17 mouse cellular contexts compared by ENCODE assay signal in the genomic region with DNA sequence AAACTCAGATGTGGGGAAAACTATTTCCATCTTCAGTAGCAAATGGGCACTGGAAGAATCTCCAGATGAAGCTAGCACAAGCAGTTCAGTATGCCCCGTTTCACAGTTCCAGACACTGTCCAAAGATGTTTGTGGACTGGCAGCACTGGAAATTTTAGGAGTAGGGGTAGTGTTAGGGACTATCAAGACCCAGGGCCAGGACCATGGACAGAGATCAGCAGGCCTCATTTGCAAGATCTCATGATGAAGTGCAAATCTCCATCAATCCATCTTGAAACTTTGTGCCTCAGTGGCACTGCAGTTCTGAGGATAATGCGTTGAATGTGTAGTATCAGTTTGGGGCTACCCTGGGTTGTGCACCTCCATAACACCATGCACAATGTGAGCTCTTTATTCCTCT. TPM values are rescaled to one million over a fixed set of nuclear protein-coding genes. Genes with fewer than 3 reads are reported as not detected.
DNase-seq lines count a peak whose midpoint lies in the region; ATAC-seq lines count a peak whose summit lies in the region.
"Had no signal": no experiment of that assay in that cellular context is flagged by ENCODE, and none has a peak within 500 bp of the region (broad histone marks: within the 10 kb centered on the region; RNA-seq: fewer than 3 reads in every experiment).

No protein-coding gene starts in this region.

- no peak for ATAC-seq in hindbrain, embryonic 16.5 days
- ATAC-seq in limb, embryonic 11.5 days (ENCODE audit: insufficient number of reproducible peaks, low FRiP score, low TSS enrichment, low read depth): no peak
- ATAC-seq: inflammation-experienced regulatory T-cells, adult 6 months; lung, postnatal 0 days; midbrain, embryonic 16.5 days had no signal

- 81% methylated on average over 2 of the region's 2 CpGs for WGBS in hindbrain, embryonic 10.5 days
- 90% methylated on average over 2 of the region's 2 CpGs for WGBS in hindbrain, embryonic 16.5 days
- 66% methylated on average over 2 of the region's 2 CpGs for WGBS in limb, embryonic 11.5 days

- peaks cover 23% of the 10 kb centered on the region for H3K27me3 ChIP-seq in hindbrain, embryonic 10.5 days (ENCODE audit: insufficient read depth, poor library complexity, severe bottlenecking)
- H3K27me3 ChIP-seq in hindbrain, embryonic 16.5 days (replicated peaks; ENCODE audit: control insufficient read depth, insufficient read depth, low read length): no peaks in the 10 kb centered on the region; the same call in 1 of the 2 replicates
- H3K27me3 ChIP-seq in limb, embryonic 11.5 days (ENCODE audit: control insufficient read depth, insufficient read depth, low read length): no peaks in the 10 kb centered on the region; the same call in 1 of the 2 replicates
- H3K27me3 ChIP-seq: heart, embryonic 15.5 days had no signal

- no peak overlapping the region for H3K4me2 ChIP-seq in hindbrain, embryonic 16.5 days (ENCODE audit: low read length)
- no peak overlapping the region for H3K4me2 ChIP-seq in limb, embryonic 11.5 days (ENCODE audit: low read depth, severe bottlenecking)
- H3K4me2 ChIP-seq: forebrain, embryonic 12.5 days; heart, embryonic 15.5 days; limb, embryonic 13.5 days; neural tube, embryonic 15.5 days had no signal

- no peak overlapping the region for H3K9ac ChIP-seq in hindbrain, embryonic 16.5 days (ENCODE audit: low read depth, low read length)
- H3K9ac ChIP-seq in limb, embryonic 11.5 days (ENCODE audit: low read length): no peak overlapping the region
- H3K9ac ChIP-seq: forebrain, embryonic 12.5 days; heart, embryonic 15.5 days; limb, embryonic 13.5 days; neural tube, embryonic 15.5 days had no signal

- peak; percentile 2 for DNase-seq in hindbrain, embryonic 10.5 days (ENCODE audit: low spot score)
- peak; percentile 15 for DNase-seq in ovary, postnatal 36 days (ENCODE audit: low spot score)
- no peak for DNase-seq in ovary, adult 18-20 months (ENCODE audit: low spot score)
- DNase-seq in ZHBTc4 (ENCODE audit: low read depth, low spot score): peak; percentile 43
- peak; percentile 55 for DNase-seq in limb, embryonic 11.5 days (ENCODE audit: low spot score)
- DNase-seq in right cerebral cortex, adult 2 months (ENCODE audit: low spot score in 2 of 2): no peak
- DNase-seq in neural tube, embryonic 10.5 days (ENCODE audit: extremely low spot score, low spot score): no peak
- DNase-seq: layer of hippocampus, adult 9-11 months; right cerebral cortex, postnatal 14 days had no signal

- no peak overlapping the region for H3K27ac ChIP-seq in hindbrain, embryonic 10.5 days
- no peak overlapping the region for H3K27ac ChIP-seq in hindbrain, embryonic 16.5 days (ENCODE audit: low read depth, low read length)
- H3K27ac ChIP-seq in limb, embryonic 11.5 days (replicated peaks; ENCODE audit: low read depth, low read length): no peak overlapping the region
- H3K27ac ChIP-seq: forebrain, embryonic 12.5 days; heart, embryonic 15.5 days; limb, embryonic 13.5 days; neural tube, embryonic 15.5 days had no signal

- H3K36me3 ChIP-seq in hindbrain, embryonic 10.5 days: no peaks in the 10 kb centered on the region
- no peaks in the 10 kb centered on the region for H3K36me3 ChIP-seq in hindbrain, embryonic 16.5 days (ENCODE audit: control insufficient read depth, insufficient read depth, low read length)
- H3K36me3 ChIP-seq in limb, embryonic 11.5 days (ENCODE audit: control insufficient read depth, insufficient read depth, low read length): no peaks in the 10 kb centered on the region
- H3K36me3 ChIP-seq: forebrain, embryonic 12.5 days; heart, embryonic 15.5 days; limb, embryonic 13.5 days; neural tube, embryonic 15.5 days had no signal

- no peak overlapping the region for H3K4me3 ChIP-seq in hindbrain, embryonic 10.5 days
- H3K4me3 ChIP-seq in hindbrain, embryonic 16.5 days (ENCODE audit: low read length): no peak overlapping the region
- H3K4me3 ChIP-seq in limb, embryonic 11.5 days (ENCODE audit: low read depth, low read length): no peak overlapping the region
- H3K4me3 ChIP-seq: forebrain, embryonic 12.5 days; heart, embryonic 15.5 days; limb, embryonic 13.5 days; neural tube, embryonic 15.5 days had no signal

- no peaks in the 10 kb centered on the region for H3K4me1 ChIP-seq in hindbrain, embryonic 10.5 days (replicated peaks)
- no peaks in the 10 kb centered on the region for H3K4me1 ChIP-seq in hindbrain, embryonic 16.5 days (ENCODE audit: control insufficient read depth, insufficient read depth, low read depth, low read length)
- no peaks in the 10 kb centered on the region for H3K4me1 ChIP-seq in limb, embryonic 11.5 days (ENCODE audit: control insufficient read depth, insufficient read depth, low read length)
- H3K4me1 ChIP-seq: forebrain, embryonic 12.5 days; heart, embryonic 15.5 days; limb, embryonic 13.5 days; neural tube, embryonic 15.5 days had no signal

- H3K9me3 ChIP-seq in hindbrain, embryonic 10.5 days: no peaks in the 10 kb centered on the region
- no peaks in the 10 kb centered on the region for H3K9me3 ChIP-seq in hindbrain, embryonic 16.5 days (ENCODE audit: control insufficient read depth, low read length)
- H3K9me3 ChIP-seq in limb, embryonic 11.5 days (ENCODE audit: control insufficient read depth, low read length): no peaks in the 10 kb centered on the region
- H3K9me3 ChIP-seq: forebrain, embryonic 12.5 days; heart, embryonic 15.5 days; limb, embryonic 13.5 days; neural tube, embryonic 15.5 days had no signal

RNA-seq across cellular contexts. Expression of gene Nexmif, which starts 7.7 kb away (rescaled TPM):
- 0.81 and 1.1 TPM in 2 replicates for polyA plus RNA-seq in hindbrain, embryonic 10.5 days (2016; fragmentation: Nextera tagmentation; extraction: Ambion mirVana)
- 12.7 and 13.7 TPM in 2 replicates for polyA plus RNA-seq in hindbrain, embryonic 16.5 days (2015; fragmentation: Nextera tagmentation; extraction: Ambion mirVana)
- 1.2 and 1.6 TPM in 2 replicates for polyA plus RNA-seq in limb, embryonic 11.5 days (2014; fragmentation: Nextera tagmentation; extraction: Ambion mirVana)
- polyA plus RNA-seq: inflammation-experienced regulatory T-cells, adult 6 months had no signal

Comparison
In these comparisons a context has a peak if more than half of its experiments do, and no peak if none do; other contexts are left out.
1. DNase-seq: peak in hindbrain, embryonic 10.5 days (single experiment), ovary, postnatal 36 days (single experiment), ZHBTc4 (single experiment) and limb, embryonic 11.5 days (single experiment); none in ovary, adult 18-20 months (single experiment), right cerebral cortex, adult 2 months (0 of 2) and neural tube, embryonic 10.5 days (single experiment).